Mouse (Mus musculus) heart, embryonic 10.5 days (tissue): Measurements from ENCODE around the gene Ddx1. TPM values are rescaled to one million over a fixed set of nuclear protein-coding genes. Genes with fewer than 3 reads are reported as not detected.

ENCODE experiments used
- DNase-seq: peaks from one replicate; pipeline ENCODE4 v3.0.0-alpha.2; 2017; ENCODE audit warnings: low spot score
- H3K27ac ChIP-seq: fragments of 300-500 bp; sonication (generic); 2 replicates; pipeline ENCODE4 v1.5.1; 2016; ENCODE audit warnings: mild to moderate bottlenecking
- H3K27me3 ChIP-seq: fragments of 300-500 bp; sonication (generic); 2 replicates; pipeline ENCODE4 v1.6.1; 2016; ENCODE audit warnings: mild to moderate bottlenecking; ENCODE audit not compliant: poor library complexity, insufficient read depth, severe bottlenecking
- H3K36me3 ChIP-seq: fragments of 300-500 bp; sonication (generic); 2 replicates; pipeline ENCODE4 v1.6.1; 2016; ENCODE audit warnings: mild to moderate bottlenecking, moderate library complexity
- H3K4me1 ChIP-seq: fragments of 300-500 bp; sonication (generic); 2 replicates; pipeline ENCODE4 v1.6.1; 2016; ENCODE audit warnings: mild to moderate bottlenecking
- H3K4me3 ChIP-seq: fragments of 300-500 bp; sonication (generic); 2 replicates; pipeline ENCODE4 v1.5.1; 2016; ENCODE audit warnings: mild to moderate bottlenecking, moderate library complexity
- H3K9me3 ChIP-seq: fragments of 300-500 bp; sonication (generic); 2 replicates; pipeline ENCODE4 v1.6.1; 2016; ENCODE audit warnings: mild to moderate bottlenecking, moderate library complexity
- WGBS: fragments of 180-500 bp; shearing (Covaris S2); methylation state at CpG from one replicate; pipeline ENCODE4 v1.1.7; 2016; 5-methylcytosine and 5-hydroxymethylcytosine counted together
- polyA plus RNA-seq: library from polyadenylated mRNA; unstranded; fragments of >200 nt; fragmentation: Nextera tagmentation; extraction: Ambion mirVana; gene quantifications from 2 replicates; pipeline ENCODE4 v1.2.1, GENCODE M21; 2016

The Ddx1 gene
- polyA plus RNA-seq, 1 experiment from 2014 or later = 165 TPM

DNA sequence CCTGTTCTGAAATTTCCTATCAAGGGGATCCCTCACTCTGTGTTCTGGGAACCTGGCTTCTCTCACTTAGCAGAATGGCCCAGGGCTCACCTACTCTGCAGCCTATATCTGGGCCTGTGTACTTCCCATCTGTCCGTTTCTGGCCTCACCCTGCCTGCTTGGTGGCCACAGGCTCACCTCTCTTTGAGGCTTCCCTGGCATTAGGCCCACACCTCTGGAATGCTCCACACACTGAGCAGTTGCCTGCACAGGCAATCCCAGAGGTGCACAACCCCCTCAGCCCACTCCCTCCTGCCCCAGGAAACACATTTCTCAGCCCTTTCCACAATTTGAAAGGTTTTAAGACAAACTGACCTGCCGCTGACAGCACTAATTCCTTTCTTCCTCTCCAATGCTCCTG, 72.9 kb downstream of the Ddx1 start:
- WGBS = 18% methylated on average over 2 of the region's 2 CpGs
- no peak overlapping the region for H3K4me3 ChIP-seq
- H3K4me1 ChIP-seq = peaks cover 41% of the 10 kb centered on the region
- no peaks in the 10 kb centered on the region for H3K27me3 ChIP-seq
- H3K9me3 ChIP-seq = no peaks in the 10 kb centered on the region
- DNase-seq = no peak
- H3K27ac ChIP-seq = peak overlapping the region; percentile 71
- no peaks in the 10 kb centered on the region for H3K36me3 ChIP-seq

DNA sequence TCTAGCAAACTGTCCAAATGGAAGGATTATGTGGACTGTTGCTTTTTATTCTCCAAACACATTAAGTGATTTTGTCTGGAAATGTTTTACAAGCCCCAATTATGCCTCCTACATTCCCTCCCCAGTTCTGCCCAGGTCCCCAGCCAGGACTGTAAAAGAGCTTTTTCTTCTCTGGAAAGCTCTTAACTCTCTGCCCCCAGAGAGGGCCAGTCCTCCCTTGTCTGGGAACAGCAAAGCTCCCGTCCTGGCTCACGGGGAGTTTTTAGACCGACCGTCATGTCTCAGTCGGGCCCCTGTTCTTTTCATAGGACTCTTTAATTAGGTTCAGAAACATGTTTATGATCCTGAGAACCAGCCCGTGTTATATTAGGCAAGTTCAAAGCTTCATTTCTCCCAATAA, 75.0 kb downstream of the Ddx1 start:
- H3K4me3 ChIP-seq = no peak overlapping the region
- DNase-seq = no peak

DNA sequence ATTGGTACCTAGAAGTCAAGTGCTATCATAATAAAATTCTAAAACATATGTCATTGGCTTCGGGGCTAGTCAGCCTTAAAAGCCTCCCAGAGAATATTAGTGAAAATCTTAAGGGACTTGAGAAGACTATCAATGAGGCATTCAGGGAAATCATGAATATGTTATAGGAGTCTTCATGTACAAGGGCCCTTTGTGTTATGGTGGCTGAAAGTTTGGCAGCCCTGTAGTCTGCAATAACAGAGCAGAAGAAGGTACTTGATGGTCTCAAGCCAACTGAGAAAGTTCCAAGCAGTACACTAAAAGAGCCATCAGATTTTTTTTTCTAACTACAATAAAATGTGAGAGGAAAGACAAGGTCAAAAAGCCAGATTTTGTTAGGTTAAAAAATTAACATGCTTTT, 80.9 kb downstream of the Ddx1 start:
- no peaks in the 10 kb centered on the region for H3K27me3 ChIP-seq
- no peaks in the 10 kb centered on the region for H3K9me3 ChIP-seq
- no peak overlapping the region for H3K27ac ChIP-seq
- H3K4me1 ChIP-seq = no peaks in the 10 kb centered on the region
- DNase-seq = no peak
- H3K36me3 ChIP-seq = no peaks in the 10 kb centered on the region
- 76% methylated on average over 1 of the region's 1 CpGs for WGBS
- no peak overlapping the region for H3K4me3 ChIP-seq

More for the DNA sequence above, 75.0 kb downstream of the Ddx1 start:
- Histone ChIP-seq H3K9me3 (no peaks in the 10 kb centered on the region), H3K4me1 (peaks cover 26% of the 10 kb centered on the region), H3K27ac (no peak overlapping the region), H3K36me3 (no peaks in the 10 kb centered on the region), H3K27me3 (no peaks in the 10 kb centered on the region)
- WGBS = 69% methylated on average over 6 of the region's 6 CpGs

DNA sequence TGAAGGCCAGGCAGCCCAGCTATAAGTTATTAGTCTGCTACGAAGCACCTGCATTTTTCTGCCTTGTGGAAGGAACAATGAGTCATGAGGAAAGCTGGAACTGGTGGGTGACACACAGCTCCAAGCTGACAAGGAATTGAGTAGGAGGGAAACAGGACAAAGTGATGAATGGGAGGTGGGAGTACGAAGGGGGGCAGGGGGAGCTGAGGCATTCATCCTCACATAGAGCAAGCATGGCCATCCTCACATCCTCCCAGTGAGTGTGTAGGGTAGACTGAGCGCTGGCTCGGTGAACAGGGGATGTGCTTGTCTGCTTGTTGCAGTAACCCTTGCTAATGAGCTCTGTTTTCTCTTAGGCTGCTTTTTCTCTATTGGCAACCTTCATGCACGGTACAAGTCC, 81.9 kb downstream of the Ddx1 start:
- 70% methylated on average over 5 of the region's 5 CpGs for WGBS
- Histone ChIP-seq H3K9me3 (no peaks in the 10 kb centered on the region), H3K27ac (no peak overlapping the region)

More for the DNA sequence above, 81.9 kb downstream of the Ddx1 start:
- Histone ChIP-seq H3K4me1 (no peaks in the 10 kb centered on the region), H3K4me3 (no peak overlapping the region), H3K36me3 (no peaks in the 10 kb centered on the region), H3K27me3 (no peaks in the 10 kb centered on the region)
- DNase-seq = no peak

Other genes starting within 250 kb of the Ddx1 start
- 10.2 and 11.0 TPM in 2 replicates for gene Nbas, start 19.9 kb upstream of the Ddx1 start, polyA plus RNA-seq